Mouse (Mus musculus) thymus, postnatal 36 days (tissue): Measurements from ENCODE around the gene Gm7694.

Source experiments
- DNase-seq, 2 experiments: peaks; one replicate each; pipeline ENCODE4 v3.0.0; 2022; ENCODE audit warnings: mixed read lengths in 2 of 2

Gm7694 gene

DNA sequence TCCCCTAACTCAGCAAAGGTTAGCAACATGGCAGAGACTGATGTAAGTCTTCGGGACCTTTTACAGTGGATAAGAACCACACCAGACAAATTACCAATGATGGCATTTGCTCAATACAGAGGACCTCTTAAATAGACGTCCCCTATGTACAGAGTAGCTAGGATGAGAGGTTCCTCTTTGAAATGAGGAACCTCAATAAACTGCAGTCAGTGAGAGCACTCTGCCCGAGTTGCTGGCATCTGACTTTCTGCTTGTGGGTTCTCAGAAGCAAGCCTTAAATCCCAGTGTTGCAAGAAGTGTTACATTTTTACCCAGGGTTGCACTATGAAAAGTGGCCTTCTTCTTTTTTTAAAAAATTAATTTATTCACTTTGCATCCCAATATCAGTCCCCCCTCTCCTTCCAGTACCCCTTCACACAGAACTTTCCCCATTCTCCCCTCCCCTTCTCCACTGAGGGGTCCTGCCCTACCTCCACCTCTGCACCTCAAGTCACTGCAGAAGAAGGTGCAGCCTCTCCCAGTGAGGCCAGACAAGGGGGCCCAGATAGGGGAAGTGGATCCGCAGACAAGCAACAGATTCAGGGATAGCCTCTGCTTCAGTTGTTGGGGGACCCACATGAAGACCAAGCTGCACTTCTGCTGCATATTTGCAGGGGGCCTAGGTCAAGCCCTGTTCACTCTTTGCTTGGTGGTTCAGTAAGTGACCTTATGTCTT lies 23.6 kb downstream of the Gm7694 start:
- no peak for DNase-seq

DNA sequence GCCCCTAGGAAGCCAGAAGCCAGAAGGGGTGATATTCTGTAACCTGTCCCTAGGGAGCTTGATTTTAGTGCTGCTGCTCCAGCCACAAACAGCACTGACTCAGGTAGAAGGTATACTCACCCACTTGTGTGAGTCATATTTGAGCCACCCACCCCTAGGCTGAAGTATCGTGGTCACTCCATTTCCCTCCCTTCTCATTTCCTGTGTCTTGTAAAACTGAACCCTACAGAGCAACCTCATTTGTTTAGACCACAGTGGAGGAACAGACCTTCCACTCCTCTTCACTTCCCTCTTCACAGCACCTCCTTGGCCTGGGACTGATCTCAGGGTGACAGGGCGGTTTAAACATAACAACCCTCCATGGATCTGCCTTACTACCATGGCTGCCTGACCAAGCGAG lies 29.1 kb downstream of the Gm7694 start, which contains the start of gene Sh2d1b1:
Sh2d1b1 (plus strand) TSS at position 305 of the 400 bp plus-strand sequence.
- no peak for DNase-seq

DNA sequence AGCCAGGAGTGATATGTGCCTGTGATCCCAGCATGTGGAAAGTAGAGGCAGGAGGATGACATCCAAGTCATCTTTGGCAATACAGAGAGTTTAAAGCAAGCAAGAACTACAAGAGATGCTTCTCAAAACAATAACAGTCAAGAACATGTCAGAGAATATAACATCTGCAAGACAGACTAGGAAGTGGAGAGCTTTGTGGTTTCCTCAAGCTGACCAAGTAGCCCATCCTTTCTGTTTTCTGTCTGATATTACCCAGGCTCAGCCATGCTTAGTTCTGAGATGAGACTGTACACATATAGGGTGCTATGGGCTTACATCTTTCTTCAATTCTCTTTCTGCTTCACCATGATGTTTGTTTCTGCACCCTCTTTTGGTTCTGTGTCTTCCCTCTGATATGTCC lies 32.9 kb downstream of the Gm7694 start:
- DNase-seq, result no peak

DNA sequence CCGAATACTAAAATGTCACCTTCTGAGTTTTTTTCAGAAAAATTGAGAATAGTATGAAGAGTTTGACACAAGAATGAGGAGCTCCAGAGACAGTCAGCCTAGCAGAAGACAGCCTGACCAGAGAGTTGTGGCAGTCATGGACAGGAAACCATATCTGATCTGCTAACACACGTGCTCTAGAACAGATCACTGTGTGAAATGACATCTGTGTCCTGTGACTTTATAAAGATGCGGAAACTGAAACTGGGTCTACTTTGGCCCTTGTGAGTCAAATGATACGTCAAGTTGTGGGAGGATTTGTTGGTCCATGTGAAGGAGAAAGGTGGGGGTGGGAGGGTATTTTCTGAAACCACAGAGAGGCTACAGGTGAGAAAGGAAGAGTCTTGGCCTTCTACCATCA lies 35.4 kb downstream of the Gm7694 start:
- DNase-seq, result no peak

DNA sequence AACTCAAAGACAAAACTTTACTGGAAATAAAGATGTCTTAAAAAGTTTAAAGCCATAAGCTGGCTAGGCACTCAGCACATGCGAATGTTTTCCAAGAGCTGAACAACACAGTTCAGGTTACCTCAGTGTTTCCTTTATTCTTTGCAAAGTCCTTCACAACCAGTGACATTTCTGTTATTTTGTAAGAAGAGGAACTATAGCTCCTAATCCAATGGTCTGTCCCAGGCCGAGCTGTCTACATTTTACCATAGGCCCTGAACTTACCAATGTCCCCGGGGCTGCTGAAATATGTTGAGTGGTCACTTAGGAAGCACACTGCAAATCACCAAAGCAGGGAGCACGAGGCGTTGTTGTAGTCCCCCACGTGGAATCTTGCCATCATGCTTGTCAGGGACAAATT lies 35.9 kb downstream of the Gm7694 start:
- no peak for DNase-seq

DNA sequence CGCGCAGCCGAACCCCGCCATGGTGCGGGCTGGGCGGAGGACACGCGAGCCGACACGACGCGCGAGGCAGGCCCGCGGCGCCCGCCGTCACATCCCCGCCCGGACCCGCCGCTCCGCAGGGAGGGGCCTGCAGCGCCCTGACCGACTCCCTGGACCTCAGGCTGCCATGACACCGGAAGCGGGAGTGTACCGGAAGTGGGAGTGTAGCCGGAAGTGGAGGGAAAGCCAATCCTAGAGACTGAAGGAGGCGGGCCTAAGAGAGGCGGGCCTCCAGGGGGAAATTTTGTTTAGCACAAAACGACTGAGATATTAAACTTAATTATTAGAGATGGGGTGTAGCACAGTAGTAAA lies 50.6 kb downstream of the Gm7694 start:
- peak; percentile 68 to 75 for DNase-seq

DNA sequence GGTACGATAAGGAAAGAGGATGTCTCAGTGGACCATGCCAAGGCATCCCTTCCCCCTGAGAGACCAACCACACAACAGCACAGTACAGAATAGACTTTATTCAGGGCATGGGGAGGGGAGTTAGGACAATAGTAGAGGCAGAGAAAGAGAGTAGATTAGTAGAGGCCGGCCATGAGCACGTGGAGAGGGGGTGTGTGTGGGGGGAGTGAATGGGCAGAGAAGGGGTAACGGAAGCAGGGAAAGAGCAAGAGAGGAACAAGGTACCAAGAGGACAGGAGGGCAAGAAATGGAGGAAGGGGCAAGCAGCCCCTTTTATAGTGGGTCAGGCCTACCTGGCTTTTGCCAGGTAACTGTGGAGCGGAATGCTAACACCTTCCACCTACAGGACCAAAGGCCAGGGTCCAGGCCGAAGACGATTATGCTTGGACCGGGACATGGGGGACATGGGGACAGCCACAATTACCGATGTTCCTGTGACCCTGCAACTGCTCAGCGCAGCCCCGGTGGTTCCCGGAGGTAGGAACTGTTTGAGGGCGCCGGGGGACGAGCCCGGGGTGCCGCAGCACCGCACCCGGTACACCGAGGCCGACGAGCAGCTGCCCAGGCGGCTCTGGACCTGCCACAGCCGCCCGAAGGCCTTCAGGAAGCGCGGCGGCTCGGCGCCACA lies 51.1 kb downstream of the Gm7694 start:
- no peak for DNase-seq
